Mouse (Mus musculus): ENCODE data around the gene Itprid2.

DNA sequence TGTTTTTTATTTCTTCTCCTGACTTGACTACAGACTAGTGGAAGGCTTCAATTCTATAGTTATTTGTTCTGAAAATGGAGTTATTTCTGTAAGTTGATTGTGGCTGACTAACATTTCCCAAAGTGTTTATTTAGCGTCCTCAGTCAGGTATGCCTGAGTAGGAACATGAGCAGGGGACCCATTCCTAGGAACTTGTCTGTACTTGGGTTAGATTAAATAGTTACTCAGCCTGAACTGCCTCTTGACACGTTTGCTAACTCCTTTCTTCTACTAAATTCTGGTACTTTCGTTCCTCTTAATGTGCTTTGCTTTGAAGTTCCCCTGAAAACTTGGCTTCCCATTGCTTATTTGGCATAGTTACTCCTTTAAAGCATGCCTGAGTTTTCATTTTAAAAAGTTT is 30.3 kb downstream of the Itprid2 start:
- TF ChIP-seq CTCF (IDR thresholded peaks at IDR 0.05 in 2 of 3, conservative IDR thresholded peaks at IDR 0.05 in 1 of 3; ENCODE audit: control insufficient read depth in 1 of 3, insufficient read depth in 1 of 3, low read depth in 2 of 3, low read length in 3 of 3, poor library complexity in 1 of 3, severe bottlenecking in 1 of 3) (no peak), POLR2A (IDR thresholded peaks at IDR 0.05; ENCODE audit: control insufficient read depth in 1 of 2, insufficient read depth in 1 of 2, low read depth in 1 of 2, low read length in 2 of 2, poor library complexity in 1 of 2) (no peak), TAL1 (IDR thresholded peaks at IDR 0.05; ENCODE audit: low read length) (no peak), MAFK (IDR thresholded peaks at IDR 0.05; ENCODE audit: borderline replicate concordance, low read depth, low read length) (no peak), EP300 (IDR thresholded peaks at IDR 0.05; ENCODE audit: low read depth in 1 of 2, low read length in 2 of 2) (no peak), TCF12 (IDR thresholded peaks at IDR 0.05; ENCODE audit: low read depth, low read length) (no peak), GATA1 (IDR thresholded peaks at IDR 0.05; ENCODE audit: low read depth, low read length) (no peak), RCOR1 (IDR thresholded peaks at IDR 0.05; ENCODE audit: low read depth, low read length) (no peak), USF2 (IDR thresholded peaks at IDR 0.05; ENCODE audit: borderline replicate concordance in 1 of 2, insufficient read depth in 1 of 2, low read depth in 1 of 2, low read length in 2 of 2) (no peak)
